Mouse (Mus musculus) MEL (cell line): ENCODE data around the gene Gpr19. TPM values are rescaled to one million over a fixed set of nuclear protein-coding genes. Genes with fewer than 3 reads are reported as not detected.

Experiments used
- BHLHE40 ChIP-seq: IDR thresholded peaks from 2 replicates; pipeline ENCODE4 v1.6.1; 2012; ENCODE audit warnings: low read depth, mild to moderate bottlenecking, inconsistent platforms, low read length, improper control_type of control experiment, borderline replicate concordance
- CHD2 ChIP-seq: IDR thresholded peaks from 2 replicates; pipeline ENCODE4 v1.6.1; 2011; ENCODE audit warnings: low read length, improper control_type of control experiment
- E2F4 ChIP-seq: IDR thresholded peaks from 2 replicates; pipeline ENCODE4 v1.6.1; 2011; ENCODE audit warnings: low read depth, low read length, improper control_type of control experiment, borderline replicate concordance
- EP300 ChIP-seq, 2 experiments: IDR thresholded peaks; 2 replicates each; pipeline ENCODE4 v1.6.1; 2011; ENCODE audit warnings: improper control_type of control experiment in 2 of 2, low read length in 2 of 2, low read depth in 1 of 2, mild to moderate bottlenecking in 1 of 2
- GABPA ChIP-seq: IDR thresholded peaks from 2 replicates; pipeline ENCODE4 v1.6.1; 2012; ENCODE audit warnings: low read depth, mild to moderate bottlenecking, inconsistent platforms, low read length, improper control_type of control experiment, moderate library complexity
- HCFC1 ChIP-seq: IDR thresholded peaks from 2 replicates; pipeline ENCODE4 v1.6.1; 2012; ENCODE audit warnings: low read depth, mild to moderate bottlenecking, inconsistent platforms, low read length, improper control_type of control experiment, moderate library complexity
- MAX ChIP-seq: IDR thresholded peaks from 2 replicates; pipeline ENCODE4 v1.6.1; 2011; ENCODE audit warnings: low read length, improper control_type of control experiment
- MAZ ChIP-seq: IDR thresholded peaks from 2 replicates; pipeline ENCODE4 v1.6.1; 2012; ENCODE audit warnings: low read depth, mild to moderate bottlenecking, inconsistent platforms, low read length, improper control_type of control experiment
- MEF2A ChIP-seq: IDR thresholded peaks from 2 replicates; pipeline ENCODE4 v1.6.1; 2014; ENCODE audit warnings: low read depth, mild to moderate bottlenecking, inconsistent platforms, low read length, improper control_type of control experiment; ENCODE audit not compliant: poor library complexity, insufficient replicate concordance, severe bottlenecking; ENCODE audit errors: extremely low read depth
- MXI1 ChIP-seq: IDR thresholded peaks from 2 replicates; pipeline ENCODE4 v1.6.1; 2011; ENCODE audit warnings: mild to moderate bottlenecking, low read depth, low read length, improper control_type of control experiment
- MYB ChIP-seq: IDR thresholded peaks from 2 replicates; pipeline ENCODE4 v1.6.1; 2011; ENCODE audit warnings: mild to moderate bottlenecking, low read depth, low read length, improper control_type of control experiment
- NRF1 ChIP-seq: IDR thresholded peaks from 2 replicates; pipeline ENCODE4 v1.6.1; 2014; ENCODE audit warnings: low read depth, mild to moderate bottlenecking, inconsistent platforms, low read length, improper control_type of control experiment, moderate library complexity; ENCODE audit not compliant: poor library complexity, insufficient read depth, severe bottlenecking
- POLR2AphosphoS2 ChIP-seq: IDR thresholded peaks from 2 replicates; pipeline ENCODE4 v1.6.1; 2011; ENCODE audit warnings: low read length, improper control_type of control experiment
- POLR2AphosphoS5 ChIP-seq: IDR thresholded peaks from 2 replicates; pipeline ENCODE4 v1.6.1; 2012; ENCODE audit warnings: low read depth, borderline replicate concordance, mild to moderate bottlenecking, inconsistent platforms, low read length, moderate library complexity, mixed read lengths
- RAD21 ChIP-seq: IDR thresholded peaks from 2 replicates; pipeline ENCODE4 v1.6.1; 2011; ENCODE audit warnings: mild to moderate bottlenecking, low read depth, low read length, improper control_type of control experiment
- SMC3 ChIP-seq: IDR thresholded peaks from 2 replicates; pipeline ENCODE4 v1.6.1; 2011; ENCODE audit warnings: low read depth, low read length, improper control_type of control experiment
- TBP ChIP-seq: IDR thresholded peaks from 2 replicates; pipeline ENCODE4 v1.8.0; 2011; ENCODE audit warnings: low read depth, low read length, improper control_type of control experiment
- TCF12 ChIP-seq: IDR thresholded peaks from 2 replicates; pipeline ENCODE4 v1.6.1; 2014; ENCODE audit warnings: low read depth, mild to moderate bottlenecking, inconsistent platforms, low read length, improper control_type of control experiment, moderate library complexity
- USF1 ChIP-seq: IDR thresholded peaks from 2 replicates; pipeline ENCODE4 v1.6.1; 2014; ENCODE audit warnings: low read depth, mild to moderate bottlenecking, inconsistent platforms, low read length, improper control_type of control experiment, moderate library complexity
- ZC3H11A ChIP-seq: IDR thresholded peaks from 2 replicates; pipeline ENCODE4 v1.6.1; 2012; ENCODE audit warnings: low read depth, mild to moderate bottlenecking, inconsistent platforms, low read length, improper control_type of control experiment
- ZKSCAN1 ChIP-seq: IDR thresholded peaks from 2 replicates; pipeline ENCODE4 v1.6.1; 2012; ENCODE audit warnings: low read depth, mild to moderate bottlenecking, inconsistent platforms, low read length, improper control_type of control experiment, moderate library complexity
- ZNF384 ChIP-seq: IDR thresholded peaks from 2 replicates; pipeline ENCODE4 v1.6.1; 2012; ENCODE audit warnings: low read depth, mild to moderate bottlenecking, inconsistent platforms, low read length, improper control_type of control experiment
- polyA plus RNA-seq, 2 experiments: library from polyadenylated mRNA; stranded (reverse) in 1 of 2; unstranded in 1 of 2; fragments of >175 nt in 1 of 2; fragments of >200 nt in 1 of 2; gene quantifications; 2 replicates each; pipeline versions ENCODE4 v1.2.1 to v1.2.4; 2012; ENCODE audit warnings: low replicate concordance in 2 of 2, low read depth in 1 of 2; ENCODE audit not compliant: insufficient read length in 2 of 2, insufficient read depth in 1 of 2, missing spikeins in 1 of 2
- total RNA-seq: library from RNA; depleted of rRNA; stranded (reverse); fragments of 300-350 nt; gene quantifications from 2 replicates; pipeline ENCODE4 v1.2.3, GENCODE M21; 2012

Gene Gpr19
- total and polyA plus RNA-seq, 3 experiments = 8.4 to 11.7 TPM; not detected in 1

- TF ChIP-seq MXI1 (peak; percentile 67), NRF1 (peak; percentile 76), BHLHE40 (peak; percentile 56; the same call in 1 of the 2 replicates), RAD21 (no peak), CHD2 (peak; percentile 88), POLR2AphosphoS2 (peak; percentile 95), MAZ (0 out of 2 replicates have a peak, but pooled peaks have one; percentile 63), ZKSCAN1 (no peak), SMC3 (no peak), HCFC1 (no peak; the same call in 1 of the 2 replicates), MEF2A (no peak), USF1 (no peak), POLR2AphosphoS5 (no peak), ZNF384 (0 out of 2 replicates have a peak, but pooled peaks have one; percentile 28), MAX (peak; percentile 79; the same call in 1 of the 2 replicates), TBP (peak; percentile 62; the same call in 1 of the 2 replicates), GABPA (no peak), EP300 (IDR thresholded peaks at IDR 0.05; ENCODE audit: low read depth in 1 of 2, low read length in 2 of 2) (no peak), TCF12 (0 out of 2 replicates have a peak, but pooled peaks have one; percentile 15), ZC3H11A (no peak), MYB (no peak), E2F4 (peak; percentile 91; the same call in 1 of the 2 replicates)
These were observed 809 bp downstream of the Gpr19 start (continued) for GRCm38 (mm10) chr6:134897443-134898094.
